Mouse (Mus musculus) bone marrow macrophage, adult 2 months (primary cell): Measurements from ENCODE around the gene Rbm4. TPM values are rescaled to one million over a fixed set of nuclear protein-coding genes. Genes with fewer than 3 reads are reported as not detected.
"Not testable (repeated sequence)": the region's sequence is repeated elsewhere in the genome, so short reads cannot be mapped to it uniquely, and the experiment has no call there.

ENCODE experiments used
- H3K27ac ChIP-seq: 2 replicates; pipeline ENCODE4 v1.5.1; 2012; ENCODE audit warnings: low read depth, low read length; ENCODE audit not compliant: insufficient read depth
- H3K4me1 ChIP-seq: 2 replicates; pipeline ENCODE4 v1.6.1; 2012; ENCODE audit warnings: low read length; ENCODE audit not compliant: control insufficient read depth, insufficient read depth
- H3K4me3 ChIP-seq: 2 replicates; pipeline ENCODE4 v1.5.1; 2012; ENCODE audit warnings: mild to moderate bottlenecking, low read length, moderate library complexity; ENCODE audit not compliant: insufficient read depth
- CTCF ChIP-seq: IDR thresholded peaks from 2 replicates; pipeline ENCODE4 v1.5.1; 2012; ENCODE audit warnings: low read depth, mild to moderate bottlenecking, low read length, moderate library complexity
- POLR2A ChIP-seq: IDR thresholded peaks from 2 replicates; pipeline ENCODE4 v1.6.1; 2012; ENCODE audit warnings: mild to moderate bottlenecking, low read depth, low read length, borderline replicate concordance
- polyA plus RNA-seq: library from polyadenylated mRNA; stranded (reverse); fragments of >200 nt; gene quantifications from 2 replicates; pipeline ENCODE4 v1.2.4, GENCODE M21; 2012; ENCODE audit not compliant: missing spikeins, insufficient read depth, insufficient read length

The Rbm4 gene
- polyA plus RNA-seq, 1 experiment: 18.6 TPM

DNA sequence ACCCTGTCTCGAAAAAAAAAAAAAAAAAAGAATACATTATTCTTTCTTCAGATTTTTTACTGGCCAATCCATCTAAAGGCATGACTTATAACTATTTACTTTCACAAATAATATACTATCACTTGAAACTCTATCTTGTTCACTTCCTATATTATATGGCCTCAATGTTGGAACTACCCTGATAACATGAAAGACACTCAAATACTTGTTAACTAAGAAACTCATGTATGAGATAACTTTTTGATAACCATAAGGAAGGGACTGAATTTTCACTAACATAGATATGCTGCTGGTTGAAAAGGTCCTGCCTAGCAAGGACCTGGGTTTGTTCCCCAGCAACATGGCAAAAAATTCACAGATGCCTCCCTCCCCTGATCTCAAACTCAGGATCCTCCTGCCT is 2.2 kb upstream of the Rbm4 start:
- no peak overlapping the region for H3K4me3 ChIP-seq
- no peak overlapping the region for H3K27ac ChIP-seq
- TF ChIP-seq POLR2A: no peak
- TF ChIP-seq CTCF: no peak
- H3K4me1 ChIP-seq: peaks cover 7% of the 10 kb centered on the region

DNA sequence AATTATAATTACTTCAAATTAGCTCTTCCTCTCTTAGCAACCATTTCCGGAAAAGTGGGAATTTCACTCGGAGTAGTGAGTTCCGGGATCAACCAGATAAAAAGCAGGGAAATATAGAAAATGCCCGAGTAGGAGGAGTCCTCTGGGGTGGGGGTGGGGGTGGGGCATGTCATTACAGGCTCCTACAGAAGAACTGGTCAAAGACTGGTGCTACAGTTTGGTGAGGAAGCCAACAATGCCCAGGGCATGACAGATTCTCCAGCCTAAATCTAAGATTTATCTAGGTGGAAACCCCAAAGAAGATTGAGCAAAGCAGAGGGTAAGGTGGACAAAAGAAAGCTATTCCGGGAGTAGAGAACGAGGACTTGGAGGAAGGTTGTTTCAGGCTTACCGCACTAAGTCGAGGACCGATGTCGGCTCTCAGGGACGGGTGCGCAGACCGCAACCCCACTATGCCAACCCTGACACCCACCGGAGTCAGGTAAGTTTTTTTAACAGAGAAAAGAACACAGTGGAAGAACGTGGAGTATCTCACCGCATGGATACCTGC is 345 bp downstream of the Rbm4 start:
- Histone ChIP-seq H3K4me3 (peak overlapping the region; percentile 89), H3K27ac (peak overlapping the region; percentile 35), H3K4me1 (peaks cover 11% of the 10 kb centered on the region)
- TF ChIP-seq POLR2A (no peak), CTCF (no peak)

DNA sequence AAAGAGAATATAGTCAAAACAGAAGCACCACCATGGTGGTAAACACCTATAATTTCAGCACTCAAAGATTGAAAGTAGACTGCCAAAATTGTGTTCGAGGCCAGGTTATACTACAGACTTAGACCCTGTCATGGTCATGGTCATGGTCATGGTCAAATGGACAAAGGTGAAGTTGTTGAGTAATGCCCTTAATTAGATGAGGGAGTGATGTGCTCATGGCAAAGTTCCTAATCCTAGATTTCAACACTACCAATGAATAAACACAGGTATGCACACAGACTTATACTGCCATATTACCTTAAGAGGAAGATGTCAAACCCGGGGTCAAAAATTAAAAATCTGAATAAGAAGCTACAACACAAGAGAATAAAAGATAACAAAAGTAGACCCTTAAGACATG is 7.4 kb downstream of the Rbm4 start:
- TF ChIP-seq CTCF (no peak), POLR2A (no peak)
- H3K4me1 ChIP-seq: peaks cover 10% of the 10 kb centered on the region
- no peak overlapping the region for H3K4me3 ChIP-seq
- H3K27ac ChIP-seq: no peak overlapping the region

DNA sequence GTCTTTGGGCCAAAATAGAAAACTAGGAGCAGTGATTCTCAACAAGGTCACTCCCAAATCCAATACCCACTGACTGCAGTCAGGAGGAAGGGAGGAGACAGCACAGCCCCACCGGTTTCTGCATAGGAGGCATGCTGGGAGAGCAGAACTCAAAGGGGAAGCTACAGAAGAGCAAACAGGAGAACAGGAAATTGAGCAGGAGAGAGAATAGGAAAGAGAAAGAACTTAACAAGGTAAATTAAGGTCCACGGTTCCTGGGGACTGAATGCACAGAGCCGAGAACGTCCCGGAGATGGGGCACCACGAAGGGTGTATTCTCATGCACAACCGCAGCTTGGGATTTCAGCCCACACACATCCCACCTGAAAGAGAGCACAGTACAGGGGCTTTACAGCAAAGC is 8.5 kb downstream of the Rbm4 start:
- Histone ChIP-seq H3K27ac (no peak overlapping the region), H3K4me1 (peaks cover 8% of the 10 kb centered on the region), H3K4me3 (no peak overlapping the region)
- TF ChIP-seq CTCF (no peak), POLR2A (no peak)

DNA sequence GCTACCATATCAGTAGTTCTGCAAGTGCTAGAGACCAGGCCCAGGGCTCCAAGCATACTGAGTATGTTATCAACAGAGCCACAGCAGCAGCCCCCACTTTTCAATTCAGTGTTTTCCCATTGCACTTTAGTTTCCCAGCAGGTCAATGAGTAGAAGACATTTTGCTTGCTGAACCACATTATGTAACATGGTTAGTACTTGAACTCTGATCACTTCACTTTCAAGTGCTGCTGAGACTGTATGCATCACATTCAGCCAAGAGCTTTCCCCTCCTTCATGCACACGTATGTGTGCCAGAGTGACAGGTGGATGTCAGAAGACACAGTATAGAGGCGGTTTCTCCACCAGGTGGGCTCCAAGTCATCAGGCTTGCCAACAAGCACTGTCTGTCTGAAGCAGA is 10.8 kb downstream of the Rbm4 start:
- Histone ChIP-seq H3K4me1 (peaks cover 7% of the 10 kb centered on the region; the same call in 1 of the 2 replicates), H3K4me3 (no peak overlapping the region), H3K27ac (no peak overlapping the region)
- no peak for TF ChIP-seq POLR2A
- TF ChIP-seq CTCF: no peak

DNA sequence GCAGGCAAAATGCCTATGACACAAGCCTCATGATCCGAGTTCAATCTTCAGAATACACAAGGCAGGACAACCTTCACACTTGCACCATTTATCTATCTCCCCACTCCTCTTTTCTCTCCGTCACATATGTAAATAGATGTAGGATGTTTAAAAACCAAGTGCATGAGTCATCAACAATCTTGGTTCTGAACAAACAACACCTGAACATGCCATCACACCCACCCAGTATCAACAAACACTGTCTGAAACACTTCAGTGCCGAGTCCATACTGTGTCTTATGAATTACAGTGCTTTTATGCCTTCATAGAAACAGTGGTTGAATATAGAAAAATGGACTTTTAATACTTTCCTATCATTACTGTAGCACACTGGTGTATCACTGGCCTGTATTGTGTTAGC is 20.9 kb downstream of the Rbm4 start:
- TF ChIP-seq CTCF (no peak), POLR2A (no peak)
- Histone ChIP-seq H3K27ac (no peak overlapping the region), H3K4me3 (no peak overlapping the region), H3K4me1 (peaks cover 15% of the 10 kb centered on the region)

DNA sequence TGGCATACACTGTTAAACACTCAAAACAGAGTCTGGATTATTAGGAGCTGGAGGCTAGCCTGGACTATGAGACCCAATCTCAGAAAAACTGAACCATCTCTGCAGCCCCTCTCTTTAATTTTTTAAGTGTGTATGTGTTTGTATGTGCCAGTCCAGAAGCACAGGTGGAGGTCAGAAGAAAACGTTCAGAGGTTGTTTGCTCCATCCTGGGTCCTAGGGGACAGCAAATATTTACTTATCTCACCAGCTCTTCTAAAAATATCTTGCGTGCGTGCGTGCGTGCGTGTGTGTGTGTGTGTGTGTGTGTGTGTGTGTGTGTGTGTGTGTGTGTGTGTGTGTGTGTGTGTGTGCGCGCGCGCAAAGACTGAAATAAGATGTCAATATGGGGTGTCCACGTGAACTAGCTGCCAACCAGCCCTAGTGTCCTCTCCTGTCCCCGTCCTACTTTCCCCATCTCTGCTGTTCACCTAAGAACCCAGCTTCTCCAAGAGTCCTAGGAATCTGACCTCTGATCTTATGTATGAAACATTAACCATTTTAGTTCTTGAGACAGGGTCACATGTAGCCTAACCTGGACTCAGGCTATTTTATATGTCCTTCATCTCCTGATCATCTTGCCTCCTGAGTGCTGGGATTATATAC is 26.1 kb downstream of the Rbm4 start:
- Histone ChIP-seq H3K27ac (no peak overlapping the region), H3K4me1 (peaks cover 6% of the 10 kb centered on the region; the same call in 1 of the 2 replicates), H3K4me3 (no peak overlapping the region)
- no peak for TF ChIP-seq CTCF
- TF ChIP-seq POLR2A: no peak

DNA sequence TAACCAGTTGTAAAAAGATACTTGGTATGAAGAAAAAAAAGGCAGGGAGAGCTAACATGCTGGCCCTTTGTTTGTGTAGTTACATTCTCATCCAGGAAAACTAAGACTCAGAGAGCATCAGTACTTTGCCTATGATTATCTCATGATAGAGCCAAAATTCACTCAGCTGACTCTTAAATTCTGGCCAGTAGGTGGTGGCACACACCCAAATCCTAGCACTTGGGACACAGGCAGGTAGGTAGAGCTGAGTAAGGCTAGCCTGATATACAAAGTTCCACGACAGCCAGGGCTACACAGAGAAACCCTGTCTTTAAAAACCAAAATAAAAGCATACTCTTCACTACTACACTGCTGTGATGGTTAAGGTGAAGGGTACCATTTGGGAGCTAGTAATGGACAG is 30.8 kb downstream of the Rbm4 start:
- Histone ChIP-seq H3K27ac (no peak overlapping the region), H3K4me3 (no peak overlapping the region), H3K4me1 (no peaks in the 10 kb centered on the region)
- TF ChIP-seq POLR2A (no peak), CTCF (no peak)

DNA sequence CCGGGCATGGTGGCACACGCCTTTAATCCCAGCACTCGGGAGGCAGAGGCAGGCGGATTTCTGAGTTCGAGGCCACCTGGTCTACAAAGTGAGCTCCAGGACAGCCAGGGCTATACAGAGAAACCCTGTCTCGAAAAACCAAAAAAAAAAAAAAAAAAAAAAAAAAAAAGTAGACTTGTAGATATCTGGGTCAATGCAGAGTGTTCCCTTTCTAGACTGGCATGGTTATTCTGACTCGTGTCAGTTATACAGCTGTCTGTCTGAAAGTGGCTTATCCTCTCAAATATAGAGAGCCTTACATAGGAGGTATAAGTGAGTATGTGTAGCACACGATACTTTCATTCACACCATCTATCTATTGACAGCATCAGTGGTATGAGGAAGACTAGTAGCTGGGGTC is 33.2 kb downstream of the Rbm4 start:
- not testable (repeated sequence) for H3K27ac ChIP-seq, H3K4me3 ChIP-seq

DNA sequence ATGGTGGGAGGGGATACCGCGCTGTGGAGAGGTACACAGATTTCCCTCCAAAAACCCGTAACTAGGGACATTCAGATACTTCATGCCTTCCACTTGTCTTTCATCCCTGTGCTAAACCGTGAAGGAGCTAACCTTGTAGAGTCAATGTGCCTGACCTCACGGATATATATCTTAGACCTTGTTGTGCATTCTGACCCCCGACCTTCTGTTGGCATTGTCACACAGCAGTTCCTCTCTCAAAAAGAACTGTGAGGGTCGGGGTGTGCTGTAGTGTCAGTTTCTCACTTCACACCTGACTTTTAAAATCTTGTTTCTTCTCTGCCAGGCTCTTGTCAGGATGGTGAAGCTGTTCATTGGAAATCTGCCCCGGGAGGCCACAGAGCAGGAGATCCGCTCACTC is 36.8 kb downstream of the Rbm4 start:
- Histone ChIP-seq H3K4me1 (no peaks in the 10 kb centered on the region), H3K4me3 (peak overlapping the region; percentile 83), H3K27ac (no peak overlapping the region)
- TF ChIP-seq CTCF: no peak
- no peak for TF ChIP-seq POLR2A

More for the DNA sequence above, 33.2 kb downstream of the Rbm4 start:
- not testable (repeated sequence) for H3K4me1 ChIP-seq
